Mouse (Mus musculus) bone marrow, adult 2 months (tissue): ENCODE data around the gene Rbm25. TPM values are rescaled to one million over a fixed set of nuclear protein-coding genes. Genes with fewer than 3 reads are reported as not detected.

Experiments
- H3K27ac ChIP-seq: fragments of 200-500 bp; 2 replicates; pipeline ENCODE4 v1.5.1; 2012; ENCODE audit warnings: low read depth, mild to moderate bottlenecking, control low read depth, inconsistent platforms, low read length; ENCODE audit not compliant: control insufficient read depth, poor library complexity, insufficient read depth
- H3K4me1 ChIP-seq: fragments of 200-500 bp; 2 replicates; pipeline ENCODE4 v1.6.1; 2011; ENCODE audit warnings: low read length; ENCODE audit not compliant: control insufficient read depth, insufficient read depth
- H3K4me3 ChIP-seq: fragments of 200-500 bp; replicated peaks from 2 replicates; pipeline ENCODE3; 2011; ENCODE audit warnings: mild to moderate bottlenecking, low read depth, low read length, control low read depth; ENCODE audit not compliant: control insufficient read depth
- CTCF ChIP-seq: fragments of 200-500 bp; IDR thresholded peaks from 2 replicates; pipeline ENCODE4 v1.5.1; 2011; ENCODE audit warnings: low read length, control low read depth; ENCODE audit not compliant: control insufficient read depth, insufficient read depth
- POLR2A ChIP-seq: fragments of 200-500 bp; IDR thresholded peaks from 2 replicates; pipeline ENCODE4 v1.6.1; 2011; ENCODE audit warnings: low read depth, mild to moderate bottlenecking, control low read depth, low read length, borderline replicate concordance; ENCODE audit not compliant: control insufficient read depth
- WGBS: fragments of 180-500 bp; shearing (Covaris S2); methylation state at CpG from one replicate; pipeline ENCODE4 v1.1.7; 2018; 5-methylcytosine and 5-hydroxymethylcytosine counted together
- polyA plus RNA-seq: library from polyadenylated mRNA; stranded (reverse); fragments of >200 nt; gene quantifications from 2 replicates; pipeline ENCODE4 v1.2.4, GENCODE M21; 2011; ENCODE audit warnings: low replicate concordance; ENCODE audit not compliant: missing spikeins, insufficient read depth, insufficient read length

Gene Rbm25
- polyA plus RNA-seq, 1 experiment, result 182 TPM

DNA sequence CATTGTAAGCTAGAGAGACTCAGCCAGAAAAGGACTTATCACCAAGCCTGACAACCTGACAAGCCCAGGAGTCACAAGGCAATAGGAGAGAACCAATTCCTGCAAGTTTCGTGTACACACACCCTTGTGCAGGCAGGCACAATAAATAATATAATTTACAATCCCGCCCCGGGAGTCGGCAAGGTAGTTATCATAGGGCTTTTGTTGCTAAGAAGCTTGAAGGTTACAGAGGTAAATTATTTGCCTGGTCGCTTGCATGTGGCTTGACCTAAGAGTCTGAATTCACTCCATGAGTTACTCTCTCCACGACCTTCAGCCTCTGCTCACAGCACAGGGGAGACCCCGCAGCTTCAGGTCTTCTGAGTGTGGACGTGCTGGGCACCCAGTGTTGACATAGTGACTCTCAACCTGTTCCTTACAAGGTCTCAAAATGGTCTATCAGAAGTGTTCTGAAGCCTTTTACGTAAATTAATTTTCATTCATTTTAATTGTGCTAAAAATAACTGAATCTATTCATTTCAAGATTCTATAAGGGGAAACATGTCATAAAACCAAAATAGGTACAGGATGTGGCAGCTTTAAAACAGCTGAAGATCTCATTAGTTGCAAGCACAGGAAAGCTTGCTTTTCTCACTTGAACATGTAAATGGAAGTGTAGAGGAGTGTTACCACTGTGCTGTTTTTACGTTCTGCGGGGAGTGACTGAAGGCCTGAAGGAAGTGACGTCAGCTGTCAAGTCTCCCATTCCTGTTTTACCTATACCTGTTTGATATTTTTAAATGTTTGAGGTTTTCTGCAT lies 95.7 kb downstream of the Rbm25 start:
- TF ChIP-seq CTCF, result no peak
- TF ChIP-seq POLR2A, result no peak
- H3K4me3 ChIP-seq, result no peak overlapping the region
- no peaks in the 10 kb centered on the region for H3K4me1 ChIP-seq
- H3K27ac ChIP-seq, result no peak overlapping the region
- WGBS, result 85% methylated on average over 12 of the region's 12 CpGs

DNA sequence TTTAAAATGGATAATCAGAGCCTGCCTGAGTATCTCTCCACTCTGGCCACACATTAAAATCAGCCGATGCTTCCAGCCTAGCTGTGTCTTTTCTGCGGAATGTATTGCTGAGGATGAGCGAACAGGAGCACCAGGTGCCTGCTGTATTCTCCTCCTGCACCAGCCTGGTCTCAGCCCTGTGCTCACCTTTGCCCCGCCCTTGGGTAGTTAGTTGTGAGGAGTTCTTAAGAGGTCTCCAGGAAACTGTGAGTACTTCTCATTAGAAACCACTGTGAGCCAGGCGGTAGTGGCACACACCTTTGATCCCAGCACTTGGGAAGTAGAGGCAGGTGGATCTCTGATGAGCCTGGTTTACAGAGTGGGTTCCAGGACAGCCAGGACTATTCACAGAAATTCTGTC lies 101.2 kb downstream of the Rbm25 start:
- no peak overlapping the region for H3K4me3 ChIP-seq
- WGBS, result 92% methylated on average over 5 of the region's 5 CpGs
- no peak for TF ChIP-seq POLR2A
- TF ChIP-seq CTCF, result no peak
- no peaks in the 10 kb centered on the region for H3K4me1 ChIP-seq
- no peak overlapping the region for H3K27ac ChIP-seq

Other genes starting within 250 kb of the Rbm25 start
- 24.7 and 25.6 TPM in 2 replicates for gene Dpf3, start 143.5 kb upstream of the Rbm25 start, polyA plus RNA-seq
- 12.0 and 22.7 TPM in 2 replicates for gene Dcaf4, start 110.8 kb upstream of the Rbm25 start, polyA plus RNA-seq
- gene Zfyve1, start 34.0 kb upstream of the Rbm25 start, polyA plus RNA-seq, result 6.8 and 17.5 TPM in 2 replicates
- 15.1 and 40.3 TPM in 2 replicates for gene Psen1, start 56.9 kb downstream of the Rbm25 start, polyA plus RNA-seq
- 0.23 and 0.65 TPM in 2 replicates for gene Papln, start 132.4 kb downstream of the Rbm25 start, polyA plus RNA-seq